Mouse (Mus musculus) spleen, adult 2 months (tissue): ENCODE data around the gene Elp6.

Experiments used
- CTCF ChIP-seq: fragments of 200-500 bp; IDR thresholded peaks from 2 replicates; pipeline ENCODE4 v1.5.1; 2011; ENCODE audit warnings: mild to moderate bottlenecking, inconsistent platforms; ENCODE audit not compliant: insufficient read depth, insufficient read length, insufficient replicate concordance; ENCODE audit errors: extremely low read depth
- POLR2A ChIP-seq: fragments of 200-500 bp; IDR thresholded peaks from 2 replicates; pipeline ENCODE4 v1.6.1; 2011; ENCODE audit warnings: low read depth, low read length, inconsistent platforms

DNA sequence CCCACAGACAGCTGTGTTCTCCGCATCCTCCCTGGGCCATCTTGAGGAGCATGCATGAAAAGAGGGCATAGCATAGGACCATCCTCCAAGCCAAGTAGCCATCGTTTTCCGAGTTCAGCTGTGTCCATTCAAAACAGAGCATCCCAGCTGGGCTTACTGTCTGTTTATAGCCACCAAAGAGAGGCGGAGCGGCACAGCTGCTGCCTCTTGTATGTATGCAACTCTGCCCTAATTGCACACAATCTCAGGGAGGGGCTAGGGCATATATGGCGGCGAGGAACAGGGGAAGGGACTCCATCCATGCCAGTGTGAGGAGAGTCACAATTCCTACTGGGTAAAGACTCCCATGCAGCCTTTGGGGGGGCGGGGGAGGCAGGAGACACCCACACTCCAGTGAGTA, 41.8 kb upstream of the Elp6 start:
- no peak for TF ChIP-seq POLR2A
- no peak for TF ChIP-seq CTCF
